Mouse (Mus musculus) heart, embryonic 10.5 days (tissue): Measurements from ENCODE around the gene Gapt. TPM values are rescaled to one million over a fixed set of nuclear protein-coding genes. Genes with fewer than 3 reads are reported as not detected.
"Not testable (repeated sequence)": the region's sequence is repeated elsewhere in the genome, so short reads cannot be mapped to it uniquely, and the experiment has no call there.

Source experiments
- DNase-seq: peaks from one replicate; pipeline ENCODE4 v3.0.0-alpha.2; 2017; ENCODE audit warnings: low spot score
- H3K27ac ChIP-seq: fragments of 300-500 bp; sonication (generic); 2 replicates; pipeline ENCODE4 v1.5.1; 2016; ENCODE audit warnings: mild to moderate bottlenecking
- H3K27me3 ChIP-seq: fragments of 300-500 bp; sonication (generic); 2 replicates; pipeline ENCODE4 v1.6.1; 2016; ENCODE audit warnings: mild to moderate bottlenecking; ENCODE audit not compliant: poor library complexity, insufficient read depth, severe bottlenecking
- H3K36me3 ChIP-seq: fragments of 300-500 bp; sonication (generic); 2 replicates; pipeline ENCODE4 v1.6.1; 2016; ENCODE audit warnings: mild to moderate bottlenecking, moderate library complexity
- H3K4me1 ChIP-seq: fragments of 300-500 bp; sonication (generic); 2 replicates; pipeline ENCODE4 v1.6.1; 2016; ENCODE audit warnings: mild to moderate bottlenecking
- H3K4me3 ChIP-seq: fragments of 300-500 bp; sonication (generic); 2 replicates; pipeline ENCODE4 v1.5.1; 2016; ENCODE audit warnings: mild to moderate bottlenecking, moderate library complexity
- H3K9me3 ChIP-seq: fragments of 300-500 bp; sonication (generic); 2 replicates; pipeline ENCODE4 v1.6.1; 2016; ENCODE audit warnings: mild to moderate bottlenecking, moderate library complexity
- WGBS: fragments of 180-500 bp; shearing (Covaris S2); methylation state at CpG from one replicate; pipeline ENCODE4 v1.1.7; 2016; 5-methylcytosine and 5-hydroxymethylcytosine counted together
- polyA plus RNA-seq: library from polyadenylated mRNA; unstranded; fragments of >200 nt; fragmentation: Nextera tagmentation; extraction: Ambion mirVana; gene quantifications from 2 replicates; pipeline ENCODE4 v1.2.1, GENCODE M21; 2016

Gene Gapt
- 0.16 TPM in 1 of 2 replicates, not detected in the other for polyA plus RNA-seq

DNA sequence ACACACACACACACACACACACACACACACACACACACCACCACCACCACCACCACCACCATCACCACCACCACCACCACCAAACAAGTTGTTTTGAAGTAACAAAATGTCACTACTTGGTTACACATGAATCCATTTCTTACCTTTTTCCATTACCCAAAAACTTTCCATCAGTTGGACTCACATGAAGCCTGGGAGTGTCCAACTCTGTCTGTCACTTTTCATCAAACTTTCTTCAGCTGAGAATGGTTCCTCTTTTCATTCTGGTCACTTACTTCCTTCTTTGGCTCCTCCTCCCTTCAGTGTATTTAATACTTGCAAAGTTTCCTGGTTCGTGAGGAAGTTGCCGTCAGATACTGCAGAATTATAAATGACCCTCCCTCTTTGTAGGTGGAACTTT lies at the start of gene Gapt:
Gapt (minus strand) TSS at position 259 of the 400 bp plus-strand sequence.
- Histone ChIP-seq H3K4me3 (no peak within 1 kb of the TSS), H3K4me1 (no peaks in the 10 kb centered on the region), H3K27me3 (no peaks in the 10 kb centered on the region), H3K27ac (no peak within 1 kb of the TSS), H3K9me3 (no peaks in the 10 kb centered on the region), H3K36me3 (no peaks in the 10 kb centered on the region)
- DNase-seq = no peak
- 87% methylated on average over 2 of the region's 2 CpGs for WGBS

DNA sequence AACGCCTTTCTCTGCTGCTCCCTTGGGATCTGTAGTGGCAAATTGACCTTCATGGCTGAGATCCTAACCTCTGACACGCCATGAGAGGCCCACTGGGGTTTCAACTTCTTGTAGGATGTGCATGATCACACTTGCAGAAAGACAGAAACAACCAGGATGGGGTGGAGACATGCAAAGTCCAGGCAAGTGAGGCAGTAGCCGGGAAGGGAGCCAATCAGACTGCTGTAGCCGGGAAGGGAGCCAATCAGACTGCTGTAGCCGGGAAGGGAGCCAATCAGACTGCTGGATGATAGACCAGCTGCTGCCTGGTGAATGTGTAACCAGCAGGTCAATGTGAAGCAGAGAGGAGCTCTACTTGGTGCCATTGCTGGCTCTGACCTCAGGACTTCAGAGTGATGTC lies 49.2 kb upstream of the Gapt start:
- Histone ChIP-seq H3K27me3 (no peaks in the 10 kb centered on the region), H3K27ac (no peak overlapping the region), H3K4me3 (no peak overlapping the region), H3K36me3 (peaks cover 6% of the 10 kb centered on the region), H3K4me1 (0 out of 2 replicates have a peak, but pooled peaks cover 3% of the 10 kb centered on the region), H3K9me3 (no peaks in the 10 kb centered on the region)
- DNase-seq = no peak
- WGBS = 86% methylated on average over 5 of the region's 5 CpGs

DNA sequence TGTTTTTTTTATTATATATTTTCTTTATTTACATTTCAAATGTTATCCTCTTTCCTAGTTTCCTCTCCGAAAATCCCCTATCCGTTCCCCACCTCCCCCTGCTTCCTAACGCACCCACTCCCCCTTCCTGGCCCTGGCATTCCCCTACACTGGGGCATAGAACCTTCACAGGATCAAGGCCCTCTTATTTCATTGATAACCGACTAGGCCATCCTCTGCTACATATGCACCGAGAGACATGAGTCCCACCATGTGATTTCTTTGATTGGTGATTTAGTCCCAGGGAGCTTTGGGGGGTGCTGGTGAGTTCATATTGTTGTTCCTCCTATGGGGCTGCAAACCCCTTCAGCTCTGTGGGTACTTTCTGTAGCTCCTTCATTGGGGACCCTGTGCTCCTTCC lies 47.7 kb upstream of the Gapt start:
- H3K9me3 ChIP-seq, H3K4me3 ChIP-seq, DNase-seq, H3K27ac ChIP-seq, H3K4me1 ChIP-seq, H3K27me3 ChIP-seq: not testable (repeated sequence)
- H3K36me3 ChIP-seq = peaks cover 18% of the 10 kb centered on the region
- WGBS = 84% methylated on average over 5 of the region's 5 CpGs

DNA sequence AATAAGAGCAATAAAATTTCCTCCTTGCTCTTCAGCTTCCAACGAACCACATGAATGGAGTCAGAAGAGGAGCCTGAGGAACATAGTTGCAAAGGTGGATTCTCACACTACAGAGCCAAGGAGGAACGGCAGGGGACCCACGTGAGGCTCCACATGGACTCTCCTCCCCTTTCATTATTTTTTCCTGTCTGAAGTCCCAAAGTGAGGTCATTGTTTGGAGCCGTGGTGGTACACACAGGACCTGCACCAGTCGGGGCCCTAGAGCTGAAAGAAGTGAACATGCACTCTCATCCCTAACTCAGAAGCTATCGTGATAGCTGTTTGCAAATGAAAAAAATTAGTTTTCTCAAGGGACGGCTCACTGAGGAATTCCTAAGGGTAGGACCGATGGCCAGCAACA lies 47.1 kb upstream of the Gapt start:
- Histone ChIP-seq H3K4me3 (no peak overlapping the region), H3K4me1 (peaks cover 4% of the 10 kb centered on the region; the same call in 1 of the 2 replicates), H3K36me3 (peaks cover 25% of the 10 kb centered on the region), H3K27ac (no peak overlapping the region), H3K9me3 (no peaks in the 10 kb centered on the region), H3K27me3 (no peaks in the 10 kb centered on the region)
- DNase-seq = no peak
- WGBS = 78% methylated on average over 8 of the region's 8 CpGs

DNA sequence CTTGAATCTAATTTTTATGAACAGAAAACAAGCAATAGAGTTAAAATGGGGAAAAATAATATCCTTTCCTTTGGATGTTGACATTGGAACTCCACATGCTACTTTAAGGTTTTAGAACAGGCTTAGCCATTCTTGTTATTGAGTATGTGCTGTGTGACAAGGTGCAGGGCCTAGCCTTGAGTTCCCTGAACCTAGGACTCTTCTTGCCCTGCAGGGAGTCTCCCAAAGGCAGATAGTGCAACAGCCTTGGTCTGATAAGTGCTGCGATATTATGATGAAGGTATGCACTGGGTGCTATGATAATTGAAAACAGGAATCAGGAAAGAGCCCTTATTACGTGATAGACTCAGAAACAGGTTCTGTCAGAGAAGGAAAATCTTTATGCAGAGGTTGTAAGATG lies 44.9 kb upstream of the Gapt start:
- no peak overlapping the region for H3K4me3 ChIP-seq
- peaks cover 13% of the 10 kb centered on the region for H3K4me1 ChIP-seq
- no peak overlapping the region for H3K27ac ChIP-seq
- 82% methylated on average over 2 of the region's 2 CpGs for WGBS
- H3K27me3 ChIP-seq = no peaks in the 10 kb centered on the region
- DNase-seq = no peak
- H3K36me3 ChIP-seq = peaks cover 44% of the 10 kb centered on the region
- H3K9me3 ChIP-seq = no peaks in the 10 kb centered on the region

DNA sequence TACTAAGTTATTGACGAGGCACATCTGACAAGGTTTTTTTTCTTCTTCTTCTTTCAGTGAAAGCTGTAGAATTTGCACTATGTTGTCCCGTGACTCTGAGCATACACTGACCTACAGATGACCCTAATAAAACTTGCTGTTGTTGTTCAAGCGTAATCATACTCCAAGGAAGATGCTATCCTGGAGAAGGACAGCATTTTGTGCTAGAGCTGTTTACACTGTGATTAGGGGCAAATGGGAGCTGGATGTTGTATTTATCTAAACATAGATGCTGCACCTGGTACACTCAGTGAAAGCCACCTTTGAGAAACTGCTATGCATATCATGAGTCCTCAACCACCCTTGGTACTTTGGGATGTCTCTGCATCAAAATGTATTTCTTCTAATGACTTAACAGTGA lies 44.4 kb upstream of the Gapt start:
- no peaks in the 10 kb centered on the region for H3K27me3 ChIP-seq
- H3K9me3 ChIP-seq = no peaks in the 10 kb centered on the region
- no peak for DNase-seq
- H3K4me1 ChIP-seq = peaks cover 13% of the 10 kb centered on the region
- no peak overlapping the region for H3K4me3 ChIP-seq
- no peak overlapping the region for H3K27ac ChIP-seq
- peaks cover 48% of the 10 kb centered on the region for H3K36me3 ChIP-seq
- WGBS = 77% methylated on average over 3 of the region's 3 CpGs

DNA sequence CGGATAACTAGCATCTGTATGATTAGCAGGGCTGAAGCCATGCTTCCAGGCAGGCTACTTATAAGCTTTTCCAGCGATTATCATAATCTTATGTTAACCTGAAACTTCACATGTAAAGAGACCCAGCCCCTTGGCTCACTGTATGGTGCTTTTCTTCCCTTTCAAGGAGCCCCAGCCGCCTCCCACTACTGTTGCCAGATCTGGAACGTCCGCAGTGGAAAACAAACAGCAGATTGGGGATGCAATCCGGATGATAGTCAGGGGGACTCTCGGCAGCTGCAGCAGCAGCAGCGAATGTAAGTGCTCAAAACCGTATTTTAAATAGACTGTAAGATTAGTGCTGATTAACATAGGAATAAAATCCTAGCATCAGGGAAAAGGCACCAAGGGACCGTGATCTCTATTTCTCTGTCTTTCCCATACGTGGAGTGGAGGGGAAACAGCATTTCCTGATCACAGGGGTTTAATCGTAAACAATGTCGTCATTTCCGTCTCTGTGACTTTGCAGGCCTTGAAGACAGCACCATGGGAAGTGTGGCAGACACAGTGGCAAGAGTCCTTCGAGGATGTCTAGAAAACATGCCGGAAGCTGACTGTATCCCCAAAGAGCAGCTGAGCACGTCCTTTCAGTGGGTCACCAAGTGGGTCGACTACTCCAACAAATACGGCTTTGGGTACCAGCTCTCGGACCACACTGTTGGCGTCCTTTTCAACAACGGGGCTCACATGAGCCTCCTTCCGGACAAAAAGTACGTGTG lies 41.7 kb upstream of the Gapt start:
- H3K9me3 ChIP-seq = no peaks in the 10 kb centered on the region
- peak overlapping the region; percentile 33 for H3K4me3 ChIP-seq
- WGBS = 63% methylated on average over 24 of the region's 24 CpGs
- peaks cover 52% of the 10 kb centered on the region for H3K36me3 ChIP-seq
- peaks cover 10% of the 10 kb centered on the region for H3K4me1 ChIP-seq
- no peaks in the 10 kb centered on the region for H3K27me3 ChIP-seq
- H3K27ac ChIP-seq = no peak overlapping the region; the same call in 1 of the 2 replicates
- no peak for DNase-seq

DNA sequence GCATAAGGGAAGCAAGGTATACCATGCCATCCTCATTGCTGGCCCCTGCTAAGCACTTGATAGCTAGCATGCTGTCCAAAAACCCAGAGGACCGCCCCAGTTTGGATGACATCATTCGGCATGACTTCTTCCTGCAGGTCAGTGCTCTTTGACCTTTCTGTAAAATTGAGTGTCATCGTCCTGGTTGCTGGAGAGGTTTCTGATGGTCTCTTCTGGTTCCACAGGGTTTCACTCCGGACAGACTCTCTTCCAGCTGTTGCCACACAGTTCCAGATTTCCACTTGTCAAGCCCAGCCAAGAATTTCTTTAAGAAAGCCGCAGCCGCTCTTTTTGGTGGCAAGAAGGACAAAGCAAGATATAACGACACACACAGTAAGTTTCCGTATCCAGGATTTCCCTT lies 40.8 kb upstream of the Gapt start:
- peaks cover 10% of the 10 kb centered on the region for H3K4me1 ChIP-seq
- no peaks in the 10 kb centered on the region for H3K27me3 ChIP-seq
- peaks cover 52% of the 10 kb centered on the region for H3K36me3 ChIP-seq
- H3K27ac ChIP-seq = no peak overlapping the region
- no peaks in the 10 kb centered on the region for H3K9me3 ChIP-seq
- DNase-seq = no peak
- peak overlapping the region; percentile 33 for H3K4me3 ChIP-seq
- WGBS = 80% methylated on average over 8 of the region's 8 CpGs

DNA sequence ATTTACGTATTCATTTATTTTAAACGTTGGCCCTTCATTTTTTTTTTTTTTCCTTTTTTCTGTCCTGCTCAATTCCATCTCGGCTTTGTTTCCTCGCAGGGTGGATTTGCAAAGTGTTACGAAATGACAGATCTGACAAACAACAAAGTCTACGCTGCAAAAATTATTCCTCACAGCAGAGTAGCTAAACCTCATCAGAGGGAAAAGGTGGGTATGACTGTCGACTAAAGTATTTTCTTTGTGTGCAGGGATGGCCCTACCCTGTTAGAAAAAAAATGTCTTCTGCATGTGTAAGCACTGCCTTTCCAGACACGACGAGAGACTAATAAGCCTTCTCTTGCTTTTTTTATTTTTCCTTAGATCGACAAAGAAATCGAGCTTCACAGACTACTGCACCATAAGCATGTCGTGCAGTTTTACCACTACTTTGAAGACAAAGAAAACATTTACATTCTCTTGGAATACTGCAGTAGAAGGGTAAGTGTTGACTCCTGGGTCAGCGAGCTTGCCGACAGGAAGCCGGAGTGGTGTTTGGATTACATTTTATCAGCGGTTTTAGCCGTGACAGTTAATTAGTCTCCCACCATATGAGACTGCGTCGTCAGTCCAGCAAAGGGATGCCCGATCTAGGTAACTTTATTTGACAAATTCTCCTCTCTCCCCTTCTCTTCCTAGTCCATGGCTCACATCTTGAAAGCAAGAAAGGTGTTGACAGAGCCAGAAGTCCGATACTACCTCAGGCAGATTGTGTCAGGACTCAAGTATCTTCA lies 39.1 kb upstream of the Gapt start:
- Histone ChIP-seq H3K36me3 (peaks cover 46% of the 10 kb centered on the region), H3K27me3 (no peaks in the 10 kb centered on the region), H3K4me3 (peak overlapping the region; percentile 82), H3K27ac (peak overlapping the region; percentile 89), H3K4me1 (peaks cover 10% of the 10 kb centered on the region), H3K9me3 (no peaks in the 10 kb centered on the region)
- DNase-seq = no peak
- WGBS = 15% methylated on average over 21 of the region's 21 CpGs

DNA sequence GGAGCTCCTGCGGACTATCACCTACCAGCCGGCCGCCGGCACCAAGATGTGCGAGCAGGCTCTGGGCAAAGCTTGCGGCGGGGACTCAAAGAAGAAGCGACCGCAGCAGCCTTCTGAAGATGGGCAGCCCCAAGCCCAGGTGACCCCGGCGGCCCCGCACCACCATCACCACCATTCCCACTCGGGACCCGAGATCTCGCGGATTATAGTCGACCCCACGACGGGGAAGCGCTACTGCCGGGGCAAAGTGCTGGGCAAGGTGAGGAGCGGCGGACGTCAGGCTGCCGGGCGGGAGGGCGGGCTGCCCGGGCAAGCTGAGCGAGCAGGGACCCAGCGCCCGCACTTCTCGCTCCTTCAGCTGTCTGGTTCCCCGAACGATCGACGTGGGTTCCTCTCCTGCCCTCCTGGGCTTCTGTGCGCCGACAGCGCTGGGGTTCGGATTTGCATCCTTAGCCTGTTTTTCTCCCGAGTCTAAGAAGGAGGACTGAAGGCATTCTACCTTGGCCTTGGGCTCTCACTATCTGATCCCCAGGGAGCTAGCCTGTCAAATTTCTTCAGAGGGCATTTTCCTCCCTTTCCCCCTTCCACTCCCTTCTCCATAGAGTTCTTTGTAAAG lies 38.3 kb upstream of the Gapt start:
- Histone ChIP-seq H3K27ac (peak overlapping the region; percentile 89), H3K27me3 (no peaks in the 10 kb centered on the region), H3K4me3 (peak overlapping the region; percentile 82), H3K9me3 (no peaks in the 10 kb centered on the region), H3K4me1 (peaks cover 10% of the 10 kb centered on the region), H3K36me3 (peaks cover 39% of the 10 kb centered on the region)
- WGBS = 0% methylated on average over 41 of the region's 41 CpGs
- peak; percentile 79 for DNase-seq

DNA sequence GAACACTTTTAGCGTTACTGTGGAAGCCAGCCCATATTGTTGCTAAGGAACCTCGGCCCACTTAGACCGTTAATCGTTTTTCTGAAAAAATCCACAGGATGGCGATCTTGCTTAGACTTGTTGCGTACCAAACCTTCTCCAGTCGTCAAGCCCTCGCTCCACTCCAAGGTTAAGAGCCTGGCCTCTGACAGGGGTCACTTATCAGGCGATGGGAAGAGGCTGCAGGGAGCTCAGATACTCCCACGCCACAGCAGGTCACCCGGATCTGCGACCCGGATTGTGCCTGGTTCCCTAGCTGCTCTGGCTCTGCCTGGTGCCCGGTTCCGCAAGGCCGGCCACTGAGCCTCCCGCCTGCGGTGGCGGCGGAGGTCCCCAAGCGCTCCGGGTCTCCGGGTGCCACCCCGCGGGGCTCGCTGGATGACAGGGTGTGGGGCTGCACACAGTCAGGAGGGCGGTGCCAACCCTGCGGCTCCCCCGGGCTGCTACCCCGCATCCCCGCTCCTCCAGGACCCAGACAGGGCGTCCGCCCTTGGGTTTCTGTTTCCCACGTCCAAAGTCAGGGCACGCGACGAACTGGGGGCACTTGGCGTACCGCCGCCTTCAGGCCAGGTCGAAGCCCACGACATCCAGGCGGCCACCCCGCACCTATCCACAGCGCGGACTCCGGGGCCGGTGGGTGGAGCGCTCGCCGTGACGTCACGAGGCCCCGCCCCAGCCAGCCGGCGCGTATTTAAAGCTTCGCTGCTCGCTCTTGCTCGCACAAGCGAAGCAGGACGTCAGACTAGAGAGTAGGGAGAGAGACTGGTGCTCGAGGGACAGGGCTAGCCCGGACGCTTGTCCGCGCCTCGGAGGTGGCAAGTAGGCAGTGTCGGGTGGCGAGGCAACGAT lies 37.5 kb upstream of the Gapt start, which contains the start of gene Plk2:
Plk2 (plus strand) TSS at position 756 of the 888 bp plus-strand sequence.
- Histone ChIP-seq H3K4me1 (peaks cover 10% of the 10 kb centered on the region), H3K27ac (peak within 1 kb of the TSS; percentile 89), H3K9me3 (no peaks in the 10 kb centered on the region), H3K36me3 (peaks cover 32% of the 10 kb centered on the region), H3K4me3 (peak within 1 kb of the TSS; percentile 82), H3K27me3 (no peaks in the 10 kb centered on the region)
- peak; percentile 95 for DNase-seq
- WGBS = under 1% methylated on average over 71 of the region's 71 CpGs

DNA sequence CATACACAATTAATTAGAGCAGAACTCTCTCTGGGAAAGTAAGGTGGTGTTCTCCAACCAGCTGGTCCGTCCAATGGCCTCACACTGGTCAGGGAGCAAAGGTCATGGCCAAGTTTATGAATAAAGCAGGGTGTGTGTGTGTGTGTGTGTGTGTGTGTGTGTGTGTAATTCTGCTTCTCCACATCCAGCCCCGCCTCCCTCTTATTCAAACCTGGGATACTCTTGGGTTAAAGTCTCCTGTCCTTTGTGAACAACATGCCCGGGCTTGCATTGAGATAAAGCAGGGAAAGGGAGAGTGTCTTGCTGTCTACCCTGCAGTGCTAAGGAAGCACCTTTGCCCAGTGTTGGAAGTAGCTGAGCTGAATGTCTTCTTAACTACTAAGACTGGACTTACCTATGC lies 35.6 kb upstream of the Gapt start:
- Histone ChIP-seq H3K27ac (no peak overlapping the region), H3K9me3 (no peaks in the 10 kb centered on the region), H3K4me1 (no peaks in the 10 kb centered on the region), H3K36me3 (peaks cover 13% of the 10 kb centered on the region), H3K27me3 (no peaks in the 10 kb centered on the region), H3K4me3 (no peak overlapping the region)
- no peak for DNase-seq
- 39% methylated on average over 3 of the region's 3 CpGs for WGBS
